ENCODE assay signal across 23 mouse cellular contexts in the genomic region with DNA sequence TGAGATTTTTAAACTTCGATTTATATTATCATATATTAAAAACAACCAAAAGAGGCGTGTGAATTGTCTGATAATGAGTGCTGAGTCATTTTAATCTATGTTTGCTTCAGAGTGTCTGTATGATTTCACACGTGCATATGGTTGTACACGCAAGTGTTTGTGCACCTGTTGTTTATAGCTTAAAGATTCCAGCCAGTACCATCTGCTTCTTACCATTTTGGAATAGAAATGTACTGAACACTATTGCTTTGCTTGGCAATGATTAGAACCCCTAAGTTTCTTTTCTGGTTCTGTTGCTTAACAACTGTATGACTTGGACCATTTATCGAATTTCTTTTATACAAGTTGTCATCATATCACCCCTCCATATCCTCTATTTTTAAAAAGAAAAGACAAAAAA.
"Had no signal": no experiment of that assay in that cellular context is flagged by ENCODE, and none has a peak within 500 bp of the region (broad histone marks: within the 10 kb centered on the region; RNA-seq: fewer than 3 reads in every experiment).

No protein-coding gene starts in this region.

- H3K4me3 ChIP-seq: kidney, embryonic 15.5 days; left cerebral cortex, adult 2 months; limb, embryonic 12.5 days; limb, embryonic 15.5 days; midbrain, embryonic 12.5 days; midbrain, embryonic 15.5 days; neural tube, embryonic 12.5 days; neural tube, embryonic 15.5 days had no signal

- H3K4me2 ChIP-seq: kidney, embryonic 15.5 days; limb, embryonic 12.5 days; limb, embryonic 15.5 days; liver, embryonic 11.5 days; lung, embryonic 14.5 days; midbrain, embryonic 12.5 days; midbrain, embryonic 15.5 days; neural tube, embryonic 12.5 days; neural tube, embryonic 15.5 days had no signal

- H3K36me3 ChIP-seq: kidney, embryonic 15.5 days; limb, embryonic 12.5 days; limb, embryonic 15.5 days; midbrain, embryonic 12.5 days; midbrain, embryonic 15.5 days; neural tube, embryonic 12.5 days; neural tube, embryonic 15.5 days had no signal

- H3K4me1 ChIP-seq: kidney, embryonic 15.5 days; limb, embryonic 12.5 days; limb, embryonic 15.5 days; midbrain, embryonic 12.5 days; midbrain, embryonic 15.5 days; neural tube, embryonic 12.5 days; neural tube, embryonic 15.5 days had no signal

- ATAC-seq: liver, postnatal 0 days; lung, postnatal 0 days; midbrain, embryonic 15.5 days had no signal

- H3K27ac ChIP-seq: kidney, embryonic 15.5 days; left cerebral cortex, adult 2 months; limb, embryonic 12.5 days; limb, embryonic 15.5 days; liver, embryonic 14.5 days; macrophage; midbrain, embryonic 12.5 days; midbrain, embryonic 15.5 days; neural tube, embryonic 12.5 days; neural tube, embryonic 15.5 days had no signal

- H3K27me3 ChIP-seq: kidney, embryonic 15.5 days; limb, embryonic 12.5 days; limb, embryonic 15.5 days; midbrain, embryonic 12.5 days; midbrain, embryonic 15.5 days; neural tube, embryonic 12.5 days; neural tube, embryonic 15.5 days had no signal

- H3K9ac ChIP-seq: kidney, embryonic 15.5 days; limb, embryonic 12.5 days; limb, embryonic 15.5 days; liver, embryonic 14.5 days; liver, postnatal 0 days; lung, embryonic 14.5 days; midbrain, embryonic 12.5 days; midbrain, embryonic 15.5 days; neural tube, embryonic 12.5 days; neural tube, embryonic 15.5 days had no signal

- H3K9me3 ChIP-seq: kidney, embryonic 15.5 days; limb, embryonic 12.5 days; limb, embryonic 15.5 days; midbrain, embryonic 12.5 days; midbrain, embryonic 15.5 days; neural tube, embryonic 12.5 days; neural tube, embryonic 15.5 days had no signal

- DNase-seq: kidney, adult 8-10 months; kidney, postnatal 14 days; kidney, postnatal 4 days; left cerebral cortex, postnatal 4 days; liver, postnatal 0 days; lung, embryonic 14.5 days; retina, postnatal 1 day; right cerebral cortex, postnatal 25 days; thymus, adult 2 months; thymus, postnatal 14 days; thymus, postnatal 4 days had no signal
